Mouse (Mus musculus) kidney, adult 8-10 months (tissue): Measurements from ENCODE around the gene A430005L14Rik.
"Not testable (repeated sequence)": the region's sequence is repeated elsewhere in the genome, so short reads cannot be mapped to it uniquely, and the experiment has no call there.

Experiments used
- DNase-seq, 2 experiments: peaks; one replicate each; pipeline ENCODE4 v3.0.0; 2022

Gene A430005L14Rik

GRCm38 (mm10) chr4:153956569-153957405, at the start of gene A430005L14Rik:
A430005L14Rik (plus strand) TSS chr4:153957237.
- peak; percentile 96 for DNase-seq

- DNase-seq = peak in 1 of 2 experiments; percentile 4
These were observed 49.5 kb upstream of the A430005L14Rik start for GRCm38 (mm10) chr4:153907573-153907972.

GRCm38 (mm10) chr4:153913635-153914034, 43.4 kb upstream of the A430005L14Rik start:
- no peak for DNase-seq

- DNase-seq = no peak
These were observed 39.1 kb upstream of the A430005L14Rik start for GRCm38 (mm10) chr4:153917773-153918500.

- DNase-seq = no peak
These were observed 36.4 kb upstream of the A430005L14Rik start for GRCm38 (mm10) chr4:153920517-153921233.

GRCm38 (mm10) chr4:153922090-153922489, 34.9 kb upstream of the A430005L14Rik start:
- DNase-seq = not testable (repeated sequence)

- no peak for DNase-seq
These were observed 28.2 kb upstream of the A430005L14Rik start for GRCm38 (mm10) chr4:153928772-153929299.

GRCm38 (mm10) chr4:153929425-153929824, 27.6 kb upstream of the A430005L14Rik start:
- no peak for DNase-seq

- no peak for DNase-seq
These were observed 27.1 kb upstream of the A430005L14Rik start for GRCm38 (mm10) chr4:153929921-153930320.

GRCm38 (mm10) chr4:153943243-153943642, 13.8 kb upstream of the A430005L14Rik start:
- peak in 1 of 2 experiments; percentile 18 for DNase-seq

GRCm38 (mm10) chr4:153944261-153944660, 12.8 kb upstream of the A430005L14Rik start:
- DNase-seq = no peak

GRCm38 (mm10) chr4:153945741-153946140, 11.3 kb upstream of the A430005L14Rik start:
- DNase-seq = no peak

GRCm38 (mm10) chr4:153950372-153950771, 6.7 kb upstream of the A430005L14Rik start:
- no peak for DNase-seq

GRCm38 (mm10) chr4:153951150-153951549, 5.9 kb upstream of the A430005L14Rik start:
- DNase-seq = no peak

- no peak for DNase-seq
These were observed 5.3 kb upstream of the A430005L14Rik start for GRCm38 (mm10) chr4:153951692-153952091.

- DNase-seq = peak in 1 of 2 experiments; percentile 11
These were observed 1.4 kb upstream of the A430005L14Rik start for GRCm38 (mm10) chr4:153955651-153956050.

GRCm38 (mm10) chr4:153957444-153958250, 610 bp downstream of the A430005L14Rik start:
- DNase-seq = peak in 1 of 2 experiments; percentile 45

GRCm38 (mm10) chr4:153962631-153963030, 5.6 kb downstream of the A430005L14Rik start:
- no peak for DNase-seq

- no peak for DNase-seq
These were observed 9.6 kb downstream of the A430005L14Rik start for GRCm38 (mm10) chr4:153966651-153967050.

GRCm38 (mm10) chr4:153967556-153967955, 10.5 kb downstream of the A430005L14Rik start:
- no peak for DNase-seq

- no peak for DNase-seq
These were observed 11.0 kb downstream of the A430005L14Rik start for GRCm38 (mm10) chr4:153968063-153968462.
